Mouse (Mus musculus): ENCODE data around the gene Ppt2.

Ppt2 gene

GRCm38 (mm10) chr17:34640778-34641601, 12.7 kb upstream of the Ppt2 start:
- in situ Hi-C loops (cut with MboI, MseI): no loop called here

DNA sequence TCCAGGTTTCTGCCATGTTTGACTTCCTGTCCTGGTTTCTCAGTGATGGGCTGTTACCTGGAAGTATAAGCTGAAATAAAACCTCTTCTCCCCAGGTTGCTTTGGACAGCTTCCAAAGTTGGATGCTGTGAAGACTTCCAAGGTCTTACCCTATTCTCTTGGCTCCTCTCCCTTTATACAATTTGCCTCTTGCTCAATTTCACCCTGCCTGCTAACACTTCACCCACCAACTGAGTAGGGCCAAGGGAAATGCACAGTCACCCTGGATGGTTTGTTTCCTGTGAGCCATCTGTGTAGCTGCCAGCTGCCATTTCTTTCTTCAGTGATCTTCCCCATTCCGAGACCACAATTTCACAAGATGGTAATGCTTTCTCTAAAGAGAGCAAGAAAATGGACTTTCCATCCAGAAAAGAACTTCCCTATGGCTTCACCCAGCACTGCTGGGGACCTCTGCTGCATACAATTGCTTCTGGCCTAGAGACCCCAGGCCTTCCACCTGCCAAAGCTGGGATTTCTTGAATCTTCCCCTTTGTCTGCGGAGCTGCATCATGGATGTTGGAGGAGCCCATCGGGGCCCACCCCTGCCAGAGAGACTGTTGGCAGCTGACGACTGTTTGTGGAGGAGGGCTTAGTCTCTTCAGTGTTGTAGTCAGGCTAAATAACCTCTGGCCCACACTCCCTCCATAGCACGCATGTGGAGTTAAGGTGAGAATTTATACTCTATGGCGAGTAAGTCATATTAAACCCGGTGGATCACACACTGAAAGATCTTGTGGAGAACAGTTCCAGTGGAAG, 11.3 kb upstream of the Ppt2 start:
- in situ Hi-C loops (cut with MboI, MseI): no loop called here

DNA sequence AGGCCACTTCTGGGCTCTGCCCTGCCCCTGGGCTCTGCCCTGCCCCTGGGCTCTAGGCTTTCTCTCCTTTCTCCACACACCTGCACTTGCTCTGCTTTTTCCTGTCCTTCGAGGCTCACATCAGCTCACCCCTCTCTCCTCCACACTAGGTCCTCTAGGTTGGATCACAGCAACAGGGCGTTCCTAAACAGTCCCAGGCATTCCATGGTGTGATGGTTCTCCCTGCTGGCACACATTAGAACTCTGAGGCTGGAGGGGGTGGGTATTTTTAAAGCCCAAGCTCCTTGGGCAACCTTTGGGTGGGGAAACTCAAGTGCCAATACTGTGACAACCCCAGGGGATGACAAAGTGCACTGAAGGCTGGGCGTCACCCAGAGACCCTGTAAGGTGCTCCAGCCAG, 9.1 kb upstream of the Ppt2 start:
- in situ Hi-C loops (cut with MboI, MseI): no loop called here

GRCm38 (mm10) chr17:34635671-34636070, 7.4 kb upstream of the Ppt2 start:
- in situ Hi-C loops (cut with MboI, MseI): no loop called here

GRCm38 (mm10) chr17:34632261-34632691, 4.0 kb upstream of the Ppt2 start:
- in situ Hi-C loops (cut with MboI, MseI): no loop called here

DNA sequence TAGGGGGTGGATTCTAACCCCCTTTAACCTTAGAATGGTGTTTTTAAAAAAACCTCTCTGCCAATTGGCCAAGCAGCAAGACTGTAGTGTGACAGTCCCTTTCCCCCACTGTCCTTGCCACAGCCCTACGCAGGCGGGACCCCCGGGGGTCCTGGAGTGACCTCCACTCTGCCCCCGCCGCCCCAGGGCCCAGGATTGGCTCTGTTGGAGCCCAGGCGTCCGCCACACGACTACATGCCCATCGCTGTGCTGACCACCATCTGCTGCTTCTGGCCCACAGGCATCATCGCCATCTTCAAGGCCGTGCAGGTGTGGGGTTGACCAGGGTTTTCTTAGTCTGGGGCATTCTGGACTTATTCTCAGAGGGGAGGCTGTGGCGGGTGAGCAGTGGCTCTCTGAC, 3.3 kb upstream of the Ppt2 start:
- in situ Hi-C loops (cut with MboI, MseI): no loop called here

DNA sequence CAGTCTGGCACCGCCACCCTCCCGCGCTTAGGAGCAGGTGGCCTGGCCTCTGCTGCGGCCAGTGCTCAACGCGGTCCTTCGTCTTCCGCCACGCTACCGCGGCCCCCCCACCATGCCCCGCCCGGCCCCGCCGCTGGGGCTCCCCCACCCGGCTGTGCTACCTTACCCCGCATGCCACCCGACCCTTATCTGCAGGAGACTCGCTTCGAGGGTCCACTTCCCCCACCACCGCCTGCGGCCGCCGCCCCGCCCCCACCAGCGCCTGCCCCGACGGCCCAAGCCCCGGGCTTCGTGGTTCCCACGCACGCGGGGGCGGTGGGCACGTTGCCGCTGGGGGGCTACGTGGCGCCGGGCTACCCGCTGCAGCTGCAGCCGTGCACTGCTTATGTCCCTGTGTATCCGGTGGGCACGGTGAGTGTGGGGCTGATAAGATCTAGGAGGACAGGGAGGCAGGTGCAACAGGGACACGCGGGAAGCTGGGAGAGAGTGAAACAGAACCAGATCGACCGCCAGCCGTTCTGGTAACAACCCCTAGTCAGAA, 2.5 kb upstream of the Ppt2 start:
- in situ Hi-C loops (cut with MboI, MseI): no loop called here

- in situ Hi-C loops (cut with MboI, MseI): no loop called here
Observed at GRCm38 (mm10) chr17:34629796-34630603, 1.7 kb upstream of the Ppt2 start.

GRCm38 (mm10) chr17:34629221-34629751, 976 bp upstream of the Ppt2 start, which contains the start of gene Prrt1:
Gene Prrt1 (plus strand): TSS chr17:34629533.
- in situ Hi-C loops (cut with MboI, MseI): no loop called here

DNA sequence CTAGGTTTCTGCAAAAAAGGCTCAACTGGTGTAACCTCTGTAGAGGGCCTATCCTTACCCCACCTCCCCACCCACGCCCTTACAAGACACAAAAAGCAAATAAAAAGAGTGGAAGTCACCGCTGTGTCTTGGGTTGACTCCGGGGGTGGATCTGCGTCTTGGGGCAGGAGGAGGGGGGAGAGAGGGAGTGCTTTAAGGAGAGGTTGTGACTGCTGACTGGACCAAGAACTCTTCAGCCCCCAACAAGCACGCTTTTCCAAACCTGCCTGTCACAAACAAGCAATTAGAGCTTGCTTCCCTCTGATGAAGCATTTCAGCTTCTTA, 296 bp upstream of the Ppt2 start:
- in situ Hi-C loops (cut with MboI, MseI): no loop called here

DNA sequence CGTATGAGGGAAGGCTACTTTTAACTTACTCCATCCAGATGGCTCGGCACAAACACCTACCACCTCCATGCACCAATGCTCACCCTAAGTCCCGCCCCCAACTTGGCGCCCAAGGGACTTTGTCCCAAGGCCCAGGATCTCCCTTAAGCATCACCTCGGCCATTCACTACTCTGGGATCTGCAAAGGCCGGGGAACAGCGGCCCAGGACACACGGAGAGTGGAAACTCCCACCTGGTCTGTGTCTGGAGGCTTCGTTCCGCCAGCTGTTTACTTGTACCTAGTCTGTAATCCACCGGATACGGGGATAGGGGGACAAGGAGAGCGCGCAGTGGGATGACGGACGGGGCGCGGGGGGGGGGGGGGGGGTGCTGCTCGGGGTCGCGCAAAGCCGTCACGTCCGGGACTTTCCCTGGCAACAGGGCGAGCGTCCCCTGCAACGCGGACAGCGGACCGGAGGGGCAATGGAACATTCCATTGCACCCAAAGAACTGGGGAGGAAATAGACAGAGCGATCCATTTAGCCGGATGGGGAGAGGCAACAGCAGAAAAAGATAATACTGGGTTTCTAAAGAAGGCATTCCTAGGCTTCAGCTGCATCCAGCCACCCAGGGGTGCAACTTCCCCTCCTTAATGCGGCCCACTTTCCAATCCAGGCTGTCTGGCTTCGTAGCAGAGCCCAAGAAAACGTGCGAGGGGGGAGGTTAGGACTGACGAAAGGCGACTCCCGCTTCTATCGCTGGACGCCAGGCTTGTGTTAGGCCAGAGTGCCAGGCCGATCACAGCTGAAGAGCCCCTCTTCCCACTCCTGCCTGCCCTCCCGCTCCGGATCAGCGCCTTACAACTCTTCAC, 992 bp downstream of the Ppt2 start:
- in situ Hi-C loops (cut with MboI, MseI): no loop called here

GRCm38 (mm10) chr17:34626773-34627092, 1.6 kb downstream of the Ppt2 start:
- in situ Hi-C loops (cut with MboI, MseI): no loop called here

DNA sequence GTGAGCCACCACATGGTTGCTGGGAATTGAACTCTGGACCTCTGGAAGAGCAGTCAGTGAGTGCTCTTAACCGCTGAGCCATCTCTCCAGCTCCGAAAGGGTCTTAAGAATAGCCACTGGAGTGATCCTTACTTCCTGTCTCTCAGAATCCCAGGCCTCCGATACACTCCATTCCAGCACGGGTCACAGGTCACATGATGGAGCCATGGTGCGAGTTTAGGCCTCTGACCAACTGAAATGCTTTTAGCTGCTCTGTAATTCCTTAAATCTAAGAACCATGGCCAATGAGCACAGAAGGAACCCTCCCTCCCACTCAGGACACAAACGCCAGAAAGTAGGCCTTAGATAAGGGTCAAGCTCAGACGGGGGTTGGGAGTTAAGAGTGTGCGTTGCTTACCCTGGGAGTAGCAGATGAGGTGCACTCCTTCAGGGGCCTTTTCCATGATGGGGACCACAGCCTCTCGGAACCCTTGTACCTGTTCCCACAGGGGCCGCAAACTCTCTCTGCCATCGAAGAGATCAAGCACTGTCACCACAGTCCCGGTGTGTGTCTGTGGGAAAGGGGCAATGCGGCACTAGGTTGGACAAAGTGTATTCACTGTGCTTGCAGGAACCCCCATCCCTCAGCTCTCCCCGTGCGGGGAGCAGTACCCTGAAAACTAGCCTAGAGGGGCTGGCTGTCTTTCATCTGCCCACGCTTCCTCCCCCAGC, 2.1 kb downstream of the Ppt2 start:
- in situ Hi-C loops (cut with MboI, MseI): no loop called here

DNA sequence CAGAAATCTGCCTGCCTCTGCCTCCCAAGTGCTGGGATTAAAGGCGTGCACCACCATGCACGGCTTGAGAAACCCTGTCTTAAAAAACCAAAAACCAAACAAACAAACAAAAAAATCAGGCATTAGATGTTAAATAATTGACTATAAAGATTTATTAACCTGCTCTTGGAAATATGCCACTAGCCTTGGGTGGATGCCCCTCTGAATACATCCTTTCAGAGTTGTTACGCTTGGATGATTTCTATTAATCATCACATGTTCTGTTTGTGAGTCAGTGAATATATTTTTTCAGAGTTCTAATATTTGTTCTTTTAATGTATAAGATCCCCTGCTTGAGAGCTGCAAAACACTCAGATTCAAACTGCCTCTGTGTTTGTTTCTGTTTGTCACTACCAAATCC, 3.3 kb downstream of the Ppt2 start:
- in situ Hi-C loops (cut with MboI, MseI): no loop called here

DNA sequence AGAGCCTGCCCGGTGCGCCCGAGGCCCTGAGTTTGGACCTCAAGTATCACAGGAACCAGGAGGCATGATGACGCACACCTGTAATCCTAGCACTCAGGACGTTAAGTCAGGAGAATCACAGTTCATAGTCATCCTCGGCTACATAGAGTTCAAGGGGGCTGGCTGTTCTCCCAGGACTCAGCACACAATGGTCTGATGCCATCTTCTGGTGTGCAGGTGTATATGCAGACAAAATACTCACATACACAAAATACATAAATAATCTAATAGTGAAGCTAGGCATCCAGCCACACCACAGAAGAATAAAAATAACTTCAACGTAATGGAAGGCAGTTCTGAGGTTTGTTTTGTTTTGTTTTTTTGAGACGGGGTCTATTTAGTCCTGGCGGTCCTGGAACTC, 5.1 kb downstream of the Ppt2 start:
- in situ Hi-C loops (cut with MboI, MseI): no loop called here

DNA sequence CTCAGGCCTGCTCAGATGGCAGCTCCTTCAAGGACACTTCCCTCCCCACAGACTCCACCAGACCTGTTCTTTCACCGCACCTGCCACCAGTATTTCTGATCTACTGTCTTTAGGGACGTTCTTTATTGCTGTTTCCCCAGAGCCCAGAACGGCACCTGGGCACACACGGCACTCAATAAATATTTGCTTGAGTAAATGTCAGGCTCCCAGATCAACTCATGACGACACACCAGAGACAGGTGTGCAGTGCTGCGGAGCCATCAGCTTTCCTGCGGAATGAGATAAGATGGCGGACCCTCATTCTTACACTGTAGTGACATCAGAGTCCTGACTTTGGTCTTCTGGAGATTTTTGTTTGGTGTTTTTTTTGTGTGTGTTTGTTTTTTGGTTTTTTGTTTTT, 7.3 kb downstream of the Ppt2 start:
- in situ Hi-C loops (cut with MboI, MseI): no loop called here

DNA sequence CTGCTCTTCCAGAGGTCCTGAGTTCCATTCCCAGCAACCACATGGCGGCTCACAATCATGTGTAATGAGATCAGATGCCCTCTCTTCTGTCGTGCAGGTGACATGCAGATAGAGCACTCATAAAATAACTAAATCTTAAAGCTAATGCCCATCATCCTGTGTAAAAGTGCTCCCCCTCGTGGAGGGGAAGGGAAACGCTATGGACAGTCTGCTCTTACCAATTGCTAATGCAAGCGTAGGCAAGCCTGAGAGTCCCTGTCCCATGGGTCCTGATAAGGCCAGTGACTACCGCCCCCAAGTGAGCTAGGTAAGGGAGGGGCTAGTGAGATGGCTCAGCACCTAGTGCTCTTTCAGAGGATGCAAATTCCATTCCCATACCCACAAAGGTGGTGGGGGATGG, 9.3 kb downstream of the Ppt2 start:
- in situ Hi-C loops (cut with MboI, MseI): no loop called here

DNA sequence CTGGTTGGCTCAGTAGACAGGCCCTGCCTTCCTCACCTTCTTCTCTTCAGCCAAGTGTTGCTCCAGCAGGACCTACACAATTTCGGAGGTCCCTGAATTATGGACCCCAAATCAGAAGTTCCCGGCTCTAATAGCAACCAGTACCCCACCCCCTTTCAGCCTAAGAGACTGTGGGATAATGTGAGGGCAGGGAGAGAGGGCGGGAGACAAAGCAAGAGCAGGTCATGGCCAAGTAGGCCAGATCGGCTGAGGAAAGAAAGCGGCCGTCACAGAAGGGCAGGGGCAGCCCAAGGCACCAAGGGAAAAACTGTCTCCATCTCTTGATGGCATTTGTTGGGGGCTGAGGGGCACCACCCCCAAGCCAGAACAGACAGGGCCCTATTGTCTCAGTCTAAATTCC, 12.4 kb downstream of the Ppt2 start, which contains the start of gene Egfl8:
Egfl8 (minus strand) TSS at position 101 of the 400 bp plus-strand sequence.
- in situ Hi-C loops (cut with MboI, MseI): no loop called here

- in situ Hi-C loops (cut with MboI, MseI): no loop called here
Observed at GRCm38 (mm10) chr17:34613830-34614229, 14.5 kb downstream of the Ppt2 start.

DNA sequence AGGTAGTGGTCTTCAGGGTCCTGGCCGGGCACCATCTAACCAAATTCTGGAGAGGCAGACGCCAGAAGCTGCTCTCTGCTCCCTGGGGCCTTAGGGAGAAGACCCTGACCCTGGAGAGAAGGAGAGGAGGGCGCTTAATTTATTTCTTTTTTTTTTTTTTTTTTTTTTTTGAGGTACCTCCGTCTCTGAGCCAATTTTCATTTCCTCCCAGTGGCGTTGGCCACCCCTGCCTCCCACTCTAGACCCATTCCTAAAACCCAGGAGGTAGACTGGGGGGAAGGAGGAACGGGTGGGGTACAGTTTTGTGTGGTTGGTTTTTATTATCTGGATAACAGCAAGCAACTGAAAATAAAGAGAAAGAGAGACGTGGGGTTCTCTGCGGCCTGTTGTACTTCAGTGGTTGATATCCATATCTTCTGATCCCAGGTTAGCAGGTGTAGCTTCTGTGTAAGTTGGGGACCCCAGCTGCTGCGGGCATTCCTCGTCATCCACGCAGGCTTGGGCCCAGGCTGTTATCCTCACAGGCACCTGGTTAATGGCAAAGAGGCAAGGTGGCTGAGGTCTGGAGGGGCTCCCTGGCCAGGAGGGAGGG, 15.2 kb downstream of the Ppt2 start:
- in situ Hi-C loops (cut with MboI, MseI): no loop called here
